10 mouse cellular contexts compared by ENCODE assay signal in genomic region chr6:49247246-49247645, GRCm38 (mm10). TPM values are rescaled to one million over a fixed set of nuclear protein-coding genes. Genes with fewer than 3 reads are reported as not detected.
A peak's percentile ranks its signal among the peaks of the same experiment; 100 is the strongest.
DNase-seq lines count a peak whose midpoint lies in the region; ATAC-seq lines count a peak whose summit lies in the region.
"Had no signal": no experiment of that assay in that cellular context is flagged by ENCODE, and none has a peak within 500 bp of the region (broad histone marks: within the 10 kb centered on the region; RNA-seq: fewer than 3 reads in every experiment).

No protein-coding gene starts in this region.

- DNase-seq in retina, postnatal 1 day, result peak; percentile 78
- DNase-seq in adrenal gland, postnatal 25 days, result no peak
- DNase-seq in urinary bladder, postnatal 25 days (ENCODE audit: low spot score), result no peak
- DNase-seq: liver, embryonic 13.5 days; right cerebral cortex, postnatal 4 days had no signal

- H3K4me1 ChIP-seq in forebrain, embryonic 15.5 days, result no peaks in the 10 kb centered on the region
- H3K4me1 ChIP-seq in forebrain, embryonic 12.5 days, result no peaks in the 10 kb centered on the region
- no peaks in the 10 kb centered on the region; the same call in 1 of the 2 replicates for H3K4me1 ChIP-seq in midbrain, embryonic 12.5 days
- no peaks in the 10 kb centered on the region for H3K4me1 ChIP-seq in midbrain, embryonic 16.5 days (ENCODE audit: control insufficient read depth, insufficient read depth, low read length)
- no peaks in the 10 kb centered on the region; the same call in 1 of the 2 replicates for H3K4me1 ChIP-seq in forebrain, embryonic 16.5 days (replicated peaks; ENCODE audit: control insufficient read depth, insufficient read depth, low read length)
- H3K4me1 ChIP-seq: liver, embryonic 13.5 days had no signal

- H3K27ac ChIP-seq in forebrain, embryonic 15.5 days (replicated peaks), result no peak overlapping the region
- H3K27ac ChIP-seq in forebrain, embryonic 12.5 days, result no peak overlapping the region
- H3K27ac ChIP-seq in midbrain, embryonic 12.5 days (replicated peaks), result no peak overlapping the region
- H3K27ac ChIP-seq in midbrain, embryonic 16.5 days (ENCODE audit: low read length), result no peak overlapping the region
- no peak overlapping the region for H3K27ac ChIP-seq in forebrain, embryonic 16.5 days (ENCODE audit: low read length)
- H3K27ac ChIP-seq: liver, embryonic 13.5 days had no signal

- no peak overlapping the region for H3K9ac ChIP-seq in forebrain, embryonic 15.5 days (replicated peaks)
- H3K9ac ChIP-seq in forebrain, embryonic 12.5 days, result no peak overlapping the region
- H3K9ac ChIP-seq in midbrain, embryonic 12.5 days (replicated peaks), result no peak overlapping the region
- no peak overlapping the region for H3K9ac ChIP-seq in midbrain, embryonic 16.5 days (ENCODE audit: low read depth, low read length)
- no peak overlapping the region for H3K9ac ChIP-seq in forebrain, embryonic 16.5 days (replicated peaks; ENCODE audit: low read depth, low read length)
- H3K9ac ChIP-seq: liver, embryonic 13.5 days had no signal

- no peaks in the 10 kb centered on the region for H3K9me3 ChIP-seq in forebrain, embryonic 15.5 days
- no peaks in the 10 kb centered on the region for H3K9me3 ChIP-seq in forebrain, embryonic 12.5 days
- H3K9me3 ChIP-seq in midbrain, embryonic 12.5 days, result no peaks in the 10 kb centered on the region
- H3K9me3 ChIP-seq in midbrain, embryonic 16.5 days (replicated peaks; ENCODE audit: control insufficient read depth, low read length, poor library complexity, severe bottlenecking), result no peaks in the 10 kb centered on the region
- no peaks in the 10 kb centered on the region for H3K9me3 ChIP-seq in forebrain, embryonic 16.5 days (ENCODE audit: control insufficient read depth, low read length)
- H3K9me3 ChIP-seq: liver, embryonic 13.5 days had no signal

- ATAC-seq in forebrain, embryonic 15.5 days (replicated peaks), result peak; percentile 46; the same call in 1 of the 2 replicates
- no peak; the same call in 1 of the 2 replicates for ATAC-seq in forebrain, embryonic 12.5 days (ENCODE audit: low FRiP score)
- ATAC-seq in midbrain, embryonic 12.5 days (ENCODE audit: low FRiP score, low read depth), result peak; percentile 44; the same call in 1 of the 2 replicates
- no peak for ATAC-seq in midbrain, embryonic 16.5 days
- peak; percentile 85 for ATAC-seq in forebrain, embryonic 16.5 days

- no peak overlapping the region for H3K4me3 ChIP-seq in forebrain, embryonic 15.5 days
- H3K4me3 ChIP-seq in forebrain, embryonic 12.5 days (replicated peaks), result no peak overlapping the region
- H3K4me3 ChIP-seq in midbrain, embryonic 12.5 days, result no peak overlapping the region
- no peak overlapping the region for H3K4me3 ChIP-seq in midbrain, embryonic 16.5 days (ENCODE audit: low read depth, low read length)
- H3K4me3 ChIP-seq in forebrain, embryonic 16.5 days (replicated peaks; ENCODE audit: low read length), result no peak overlapping the region
- H3K4me3 ChIP-seq: liver, embryonic 13.5 days had no signal

- 47% methylated on average over 2 of the region's 2 CpGs for WGBS in forebrain, embryonic 15.5 days
- 51% methylated on average over 2 of the region's 2 CpGs for WGBS in forebrain, embryonic 12.5 days
- 53% methylated on average over 2 of the region's 2 CpGs for WGBS in midbrain, embryonic 12.5 days
- 56% methylated on average over 2 of the region's 2 CpGs for WGBS in midbrain, embryonic 16.5 days
- 44% methylated on average over 2 of the region's 2 CpGs for WGBS in forebrain, embryonic 16.5 days

- no peaks in the 10 kb centered on the region for H3K27me3 ChIP-seq in forebrain, embryonic 15.5 days
- H3K27me3 ChIP-seq in forebrain, embryonic 12.5 days, result no peaks in the 10 kb centered on the region
- no peaks in the 10 kb centered on the region for H3K27me3 ChIP-seq in midbrain, embryonic 12.5 days
- H3K27me3 ChIP-seq in midbrain, embryonic 16.5 days (ENCODE audit: control insufficient read depth, insufficient read depth, low read depth, low read length), result no peaks in the 10 kb centered on the region
- H3K27me3 ChIP-seq in forebrain, embryonic 16.5 days (replicated peaks; ENCODE audit: control insufficient read depth, insufficient read depth, low read length), result no peaks in the 10 kb centered on the region
- H3K27me3 ChIP-seq: liver, embryonic 13.5 days had no signal

- no peak overlapping the region for H3K4me2 ChIP-seq in forebrain, embryonic 15.5 days (replicated peaks)
- H3K4me2 ChIP-seq in forebrain, embryonic 12.5 days, result no peak overlapping the region
- no peak overlapping the region for H3K4me2 ChIP-seq in midbrain, embryonic 12.5 days (replicated peaks)
- H3K4me2 ChIP-seq in midbrain, embryonic 16.5 days (ENCODE audit: low read length), result no peak overlapping the region
- no peak overlapping the region for H3K4me2 ChIP-seq in forebrain, embryonic 16.5 days (ENCODE audit: low read length)
- H3K4me2 ChIP-seq: liver, embryonic 13.5 days had no signal

- peaks cover 75% of the 10 kb centered on the region for H3K36me3 ChIP-seq in forebrain, embryonic 15.5 days
- H3K36me3 ChIP-seq in forebrain, embryonic 12.5 days (replicated peaks), result peaks cover 78% of the 10 kb centered on the region
- peaks cover 77% of the 10 kb centered on the region for H3K36me3 ChIP-seq in midbrain, embryonic 12.5 days
- H3K36me3 ChIP-seq in midbrain, embryonic 16.5 days (ENCODE audit: control insufficient read depth, insufficient read depth, low read length), result peaks cover 39% of the 10 kb centered on the region
- peaks cover 39% of the 10 kb centered on the region for H3K36me3 ChIP-seq in forebrain, embryonic 16.5 days (ENCODE audit: control insufficient read depth, insufficient read depth)

RNA-seq across cellular contexts. Expression of gene Tra2a, which starts 16.6 kb away (rescaled TPM):
- 147 and 152 TPM in 2 replicates for polyA plus RNA-seq in forebrain, embryonic 15.5 days (2015; fragmentation: Nextera tagmentation; extraction: Ambion mirVana)
- polyA plus RNA-seq in forebrain, embryonic 12.5 days (2016; fragmentation: Nextera tagmentation; extraction: Ambion mirVana), result 164 and 168 TPM in 2 replicates
- 160 and 162 TPM in 2 replicates for polyA plus RNA-seq in midbrain, embryonic 12.5 days (2016; fragmentation: Nextera tagmentation; extraction: Ambion mirVana)
- polyA plus RNA-seq in midbrain, embryonic 16.5 days (2015; fragmentation: Nextera tagmentation; extraction: Ambion mirVana), result 105 and 141 TPM in 2 replicates
- polyA plus RNA-seq in forebrain, embryonic 16.5 days (2015; fragmentation: Nextera tagmentation; extraction: Ambion mirVana), result 154 and 163 TPM in 2 replicates
- 69.3 and 95.8 TPM in 2 replicates for total RNA-seq in adrenal gland, postnatal 25 days (2021)

RNA-seq across cellular contexts. Expression of gene Igf2bp3, which starts 32.5 kb away (rescaled TPM):
- 36.5 and 39.8 TPM in 2 replicates for polyA plus RNA-seq in forebrain, embryonic 15.5 days (2015; fragmentation: Nextera tagmentation; extraction: Ambion mirVana)
- 98.9 and 107 TPM in 2 replicates for polyA plus RNA-seq in forebrain, embryonic 12.5 days (2016; fragmentation: Nextera tagmentation; extraction: Ambion mirVana)
- 114 and 122 TPM in 2 replicates for polyA plus RNA-seq in midbrain, embryonic 12.5 days (2016; fragmentation: Nextera tagmentation; extraction: Ambion mirVana)
- polyA plus RNA-seq in midbrain, embryonic 16.5 days (2015; fragmentation: Nextera tagmentation; extraction: Ambion mirVana), result 17.1 and 24.0 TPM in 2 replicates
- 34.1 and 39.0 TPM in 2 replicates for polyA plus RNA-seq in forebrain, embryonic 16.5 days (2015; fragmentation: Nextera tagmentation; extraction: Ambion mirVana)
- 1.0 and 1.2 TPM in 2 replicates for total RNA-seq in adrenal gland, postnatal 25 days (2021)

Comparison
In these comparisons a context has a peak if more than half of its experiments do, and no peak if none do; other contexts are left out.
1. ATAC-seq: peak in forebrain, embryonic 15.5 days (single experiment), midbrain, embryonic 12.5 days (single experiment) and forebrain, embryonic 16.5 days (single experiment); none in forebrain, embryonic 12.5 days (single experiment) and midbrain, embryonic 16.5 days (single experiment).